Mouse (Mus musculus) small intestine, adult 2 months (tissue): ENCODE results near the gene Tcap. TPM values are rescaled to one million over a fixed set of nuclear protein-coding genes. Genes with fewer than 3 reads are reported as not detected.

Experiments
- H3K27ac ChIP-seq: fragments of 200-500 bp; 2 replicates; pipeline ENCODE4 v1.5.1; 2012; ENCODE audit warnings: low read depth, low read length, control low read depth, inconsistent platforms; ENCODE audit not compliant: insufficient read depth
- H3K27me3 ChIP-seq: fragments of 200-500 bp; 2 replicates; pipeline ENCODE4 v1.6.1; 2012; ENCODE audit warnings: mild to moderate bottlenecking, moderate library complexity, low read length, inconsistent platforms; ENCODE audit not compliant: control insufficient read depth, insufficient read depth
- H3K36me3 ChIP-seq: fragments of 200-500 bp; 2 replicates; pipeline ENCODE4 v1.6.1; 2012; ENCODE audit warnings: mild to moderate bottlenecking, low read length, control low read depth, inconsistent platforms; ENCODE audit not compliant: control insufficient read depth, insufficient read depth
- H3K4me1 ChIP-seq: fragments of 200-500 bp; 2 replicates; pipeline ENCODE4 v1.6.1; 2012; ENCODE audit warnings: low read length, inconsistent platforms, mixed read lengths; ENCODE audit not compliant: control insufficient read depth, insufficient read depth, insufficient read length
- H3K4me3 ChIP-seq: fragments of 200-500 bp; 2 replicates; pipeline ENCODE4 v1.5.1; 2012; ENCODE audit warnings: low read depth, mild to moderate bottlenecking, control low read depth, inconsistent platforms, low read length, moderate library complexity
- CTCF ChIP-seq: fragments of 200-500 bp; IDR thresholded peaks from 2 replicates; pipeline ENCODE4 v1.5.1; 2012; ENCODE audit warnings: low read depth, mild to moderate bottlenecking, control low read depth, inconsistent platforms, low read length, moderate library complexity, mixed read lengths; ENCODE audit not compliant: insufficient replicate concordance, insufficient read length; ENCODE audit errors: extremely low read depth
- POLR2A ChIP-seq: fragments of 200-500 bp; IDR thresholded peaks from 2 replicates; pipeline ENCODE4 v1.6.1; 2012; ENCODE audit warnings: low read depth, mild to moderate bottlenecking, control low read depth, inconsistent platforms, low read length, moderate library complexity
- WGBS: fragments of 180-500 bp; shearing (Covaris S2); methylation state at CpG from one replicate; pipeline ENCODE4 v1.1.7; 2018; 5-methylcytosine and 5-hydroxymethylcytosine counted together
- polyA plus RNA-seq: library from polyadenylated mRNA; depleted of rRNA; stranded (reverse); fragments of >200 nt; gene quantifications from 2 replicates; pipeline ENCODE4 v1.2.3, GENCODE M21; 2012

Gene Tcap
- polyA plus RNA-seq, 1 experiment, result 0.42 TPM

GRCm38 (mm10) chr11:98347385-98348082 lies 36.1 kb upstream of the Tcap start:
- peak overlapping the region; percentile 86 for H3K4me3 ChIP-seq
- TF ChIP-seq POLR2A (no peak), CTCF (no peak)
- WGBS, result 13% methylated on average over 10 of the region's 12 CpGs
- H3K4me1 ChIP-seq, result peaks cover 22% of the 10 kb centered on the region
- H3K27me3 ChIP-seq, result no peaks in the 10 kb centered on the region; the same call in 1 of the 2 replicates
- no peak overlapping the region for H3K27ac ChIP-seq
- peaks cover 10% of the 10 kb centered on the region for H3K36me3 ChIP-seq

DNA sequence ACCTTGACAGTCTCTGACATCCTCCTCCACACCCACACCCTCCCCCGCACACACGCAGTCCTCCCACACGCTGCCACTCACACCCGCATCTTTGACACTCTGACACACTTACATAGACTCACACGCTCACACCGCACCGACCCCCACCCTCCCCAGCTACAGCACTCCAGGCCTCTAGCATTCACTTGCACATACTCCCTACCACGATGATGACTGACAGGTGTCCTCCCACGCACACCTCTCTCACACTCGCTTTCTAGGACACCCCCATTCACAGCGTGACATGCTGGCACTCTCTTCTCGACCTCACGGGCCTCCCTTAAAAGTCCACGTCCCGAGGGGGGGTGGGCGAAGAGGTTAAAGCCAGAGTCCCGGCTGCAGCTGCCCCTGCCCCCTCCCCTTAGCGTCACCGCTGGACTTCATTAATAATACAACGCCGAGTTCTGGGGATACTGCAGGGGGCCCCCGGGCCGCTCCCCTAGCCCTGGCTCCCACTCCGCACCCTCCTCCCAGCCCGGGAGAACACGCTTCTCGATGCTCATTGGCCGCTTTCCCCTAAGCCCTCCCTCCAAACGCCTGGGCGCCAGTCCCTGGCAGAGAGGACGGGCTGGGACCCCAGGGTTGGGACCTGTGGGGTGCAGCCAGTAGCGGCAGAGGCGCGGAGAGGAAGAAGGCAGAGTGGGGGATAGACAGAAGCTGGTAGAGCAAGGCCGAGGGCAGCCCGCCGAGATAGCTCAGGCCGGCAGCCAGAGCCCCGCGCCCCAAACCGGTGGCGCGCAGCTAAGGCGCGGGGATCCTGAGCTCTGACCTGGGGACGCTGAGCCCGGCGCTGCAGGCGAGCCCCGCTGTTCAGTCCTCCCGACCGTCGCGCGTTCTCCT lies 35.3 kb upstream of the Tcap start, which contains the start of gene Ppp1r1b:
TSS of gene Ppp1r1b (plus strand) at position 322 of the 879 bp plus-strand sequence.
- Histone ChIP-seq H3K27ac (peak within 1 kb of the TSS; percentile 99), H3K36me3 (peaks cover 16% of the 10 kb centered on the region), H3K4me1 (peaks cover 27% of the 10 kb centered on the region), H3K4me3 (peak within 1 kb of the TSS; percentile 86), H3K27me3 (no peaks in the 10 kb centered on the region; the same call in 1 of the 2 replicates)
- WGBS, result under 1% methylated on average over 54 of the region's 55 CpGs
- TF ChIP-seq CTCF (no peak), POLR2A (peak; percentile 67; the same call in 1 of the 2 replicates)

DNA sequence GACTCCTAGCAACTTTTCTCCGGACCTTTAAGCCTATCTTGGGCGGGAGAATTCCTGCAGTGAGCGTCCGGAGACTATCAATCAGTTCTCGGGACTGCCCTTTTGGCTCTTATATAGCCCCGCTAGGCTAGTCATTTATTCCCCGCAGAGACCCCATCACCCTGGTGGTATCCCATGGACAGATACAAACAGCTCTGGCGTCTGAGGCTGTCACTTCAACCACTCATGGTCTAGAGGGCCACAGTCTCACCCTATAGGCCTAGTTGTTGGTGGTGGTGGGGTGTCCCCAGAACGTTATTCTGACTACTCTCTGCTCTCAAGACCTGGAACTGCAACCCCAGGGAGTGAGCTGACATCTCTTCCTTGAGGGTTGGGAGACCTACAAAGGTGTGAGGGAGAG lies 34.3 kb upstream of the Tcap start:
- H3K4me3 ChIP-seq, result peak overlapping the region; percentile 86
- H3K36me3 ChIP-seq, result peaks cover 18% of the 10 kb centered on the region
- peaks cover 31% of the 10 kb centered on the region for H3K4me1 ChIP-seq
- peak overlapping the region; percentile 99 for H3K27ac ChIP-seq
- WGBS, result 9% methylated on average over 9 of the region's 9 CpGs
- no peaks in the 10 kb centered on the region; the same call in 1 of the 2 replicates for H3K27me3 ChIP-seq
- TF ChIP-seq POLR2A (no peak), CTCF (no peak)

GRCm38 (mm10) chr11:98352272-98352990 lies 31.2 kb upstream of the Tcap start:
- Histone ChIP-seq H3K4me1 (peaks cover 46% of the 10 kb centered on the region), H3K36me3 (peaks cover 33% of the 10 kb centered on the region), H3K27me3 (no peaks in the 10 kb centered on the region; the same call in 1 of the 2 replicates), H3K27ac (peak overlapping the region; percentile 99), H3K4me3 (peak overlapping the region; percentile 28)
- no peak for TF ChIP-seq POLR2A
- WGBS, result 25% methylated on average over 18 of the region's 18 CpGs

DNA sequence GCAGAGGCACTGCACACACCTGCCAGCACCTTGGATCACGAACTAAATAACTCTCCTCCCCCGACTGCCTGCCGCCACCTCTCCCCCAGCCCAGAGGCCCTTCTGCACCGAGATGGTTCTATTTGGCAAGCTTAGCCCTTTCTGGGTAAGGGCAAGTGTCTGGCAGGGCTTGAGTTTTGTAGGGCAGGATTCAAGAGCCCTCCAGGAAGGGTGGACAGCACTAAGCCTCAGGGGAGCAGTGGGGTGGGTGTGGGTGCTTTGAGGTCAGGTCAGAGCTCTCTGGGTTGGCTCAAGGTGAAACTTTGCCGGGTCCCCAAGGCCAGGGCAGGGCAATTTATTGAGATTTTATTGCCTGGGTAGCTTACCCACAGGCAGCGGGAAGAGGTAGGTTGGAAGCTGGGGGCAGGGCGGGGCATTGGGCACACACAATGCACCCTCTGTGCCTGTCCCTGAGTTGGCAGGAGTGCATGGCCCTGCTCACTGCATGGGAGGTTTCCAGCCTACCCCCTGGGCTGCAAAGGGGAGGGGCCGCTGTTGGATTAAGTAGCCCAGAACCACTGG lies 29.9 kb upstream of the Tcap start:
- H3K4me1 ChIP-seq, result peaks cover 41% of the 10 kb centered on the region
- no peaks in the 10 kb centered on the region for H3K27me3 ChIP-seq
- H3K27ac ChIP-seq, result peak overlapping the region; percentile 99
- peak overlapping the region; percentile 29 for H3K4me3 ChIP-seq
- H3K36me3 ChIP-seq, result peaks cover 33% of the 10 kb centered on the region
- TF ChIP-seq POLR2A (no peak), CTCF (no peak)
- WGBS, result 24% methylated on average over 8 of the region's 8 CpGs

GRCm38 (mm10) chr11:98354445-98354844 lies 29.2 kb upstream of the Tcap start:
- Histone ChIP-seq H3K27ac (peak overlapping the region; percentile 76), H3K27me3 (no peaks in the 10 kb centered on the region), H3K36me3 (peaks cover 33% of the 10 kb centered on the region), H3K4me1 (peaks cover 43% of the 10 kb centered on the region), H3K4me3 (peak overlapping the region; percentile 18)
- TF ChIP-seq CTCF (no peak), POLR2A (no peak)
- WGBS, result 42% methylated on average over 14 of the region's 14 CpGs
